ENCODE assay signal across 8 mouse cellular contexts in the genomic region with DNA sequence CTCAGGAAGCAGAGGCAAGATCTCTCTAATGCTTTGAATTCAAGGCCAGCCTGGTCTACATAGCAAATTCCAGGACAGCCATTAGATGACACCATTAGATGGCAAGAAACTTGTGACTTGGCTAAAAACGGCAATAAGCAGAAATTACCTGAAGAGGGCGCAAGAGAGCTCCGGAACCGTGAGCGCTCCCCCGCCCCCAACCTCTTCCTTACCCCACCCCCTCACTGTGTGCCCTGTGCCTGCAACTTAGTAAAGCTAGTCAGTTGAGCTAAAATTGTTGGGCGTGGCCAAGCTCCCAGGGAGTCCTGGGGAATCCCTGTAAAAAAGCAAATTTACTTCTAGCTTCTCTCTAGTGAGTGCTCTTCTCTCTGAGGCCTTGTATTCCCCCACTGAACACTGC. TPM values are rescaled to one million over a fixed set of nuclear protein-coding genes. Genes with fewer than 3 reads are reported as not detected.
DNase-seq lines count a peak whose midpoint lies in the region; ATAC-seq and TF ChIP-seq lines count a peak whose summit lies in the region.

No protein-coding gene starts in this region.

- peak overlapping the region; percentile 14; the same call in 1 of the 2 replicates for H3K4me2 ChIP-seq in liver, embryonic 12.5 days
- H3K4me2 ChIP-seq in neural tube, embryonic 11.5 days (ENCODE audit: low read depth) = no peak overlapping the region

- 8% methylated on average over 7 of the region's 7 CpGs for WGBS in liver, embryonic 12.5 days (ENCODE audit: insufficient replicate concordance)
- 7% methylated on average over 6 of the region's 7 CpGs for WGBS in neural tube, embryonic 11.5 days

- H3K27me3 ChIP-seq in liver, embryonic 12.5 days (replicated peaks) = no peaks in the 10 kb centered on the region
- 0 out of 2 replicates have a peak, but pooled peaks cover 4% of the 10 kb centered on the region for H3K27me3 ChIP-seq in neural tube, embryonic 11.5 days (ENCODE audit: control insufficient read depth, insufficient read depth, low read length)

- TF ChIP-seq CTCF in brain, embryonic 14.5 days (IDR thresholded peaks at IDR 0.05; ENCODE audit: borderline replicate concordance, extremely low read depth, insufficient read depth, insufficient read length) = peak; percentile 32; the same call in 1 of the 2 replicates

- H3K9me3 ChIP-seq in liver, embryonic 12.5 days (replicated peaks) = no peaks in the 10 kb centered on the region
- no peaks in the 10 kb centered on the region for H3K9me3 ChIP-seq in neural tube, embryonic 11.5 days (ENCODE audit: control insufficient read depth, low read length)

- peaks cover 39% of the 10 kb centered on the region for H3K4me1 ChIP-seq in liver, embryonic 12.5 days
- H3K4me1 ChIP-seq in neural tube, embryonic 11.5 days (ENCODE audit: control insufficient read depth, insufficient read depth, low read length) = no peaks in the 10 kb centered on the region

- no peak overlapping the region for H3K9ac ChIP-seq in liver, embryonic 12.5 days
- no peak overlapping the region for H3K9ac ChIP-seq in neural tube, embryonic 11.5 days (ENCODE audit: low read length)

- no peak for TF ChIP-seq POLR2A in brain, embryonic 14.5 days (IDR thresholded peaks at IDR 0.05; ENCODE audit: borderline replicate concordance, extremely low read depth, insufficient read depth, insufficient read length, poor library complexity, severe bottlenecking)

- H3K27ac ChIP-seq in liver, embryonic 12.5 days = no peak overlapping the region
- H3K27ac ChIP-seq in neural tube, embryonic 11.5 days (ENCODE audit: low read depth, low read length) = no peak overlapping the region

- no peak overlapping the region for H3K4me3 ChIP-seq in liver, embryonic 12.5 days
- H3K4me3 ChIP-seq in neural tube, embryonic 11.5 days (ENCODE audit: low read depth, low read length) = no peak overlapping the region

- no peaks in the 10 kb centered on the region for H3K36me3 ChIP-seq in liver, embryonic 12.5 days
- no peaks in the 10 kb centered on the region for H3K36me3 ChIP-seq in neural tube, embryonic 11.5 days (ENCODE audit: control insufficient read depth, insufficient read depth, low read length)

- peak; percentile 26 for DNase-seq in right cerebral cortex, adult 18-20 months
- DNase-seq in right cerebral cortex, postnatal 36 days (ENCODE audit: low spot score in 2 of 2) = no peak
- peak; percentile 55 for DNase-seq in brain, embryonic 14.5 days (ENCODE audit: low read depth)
- DNase-seq in forelimb bud, embryonic 11.5 days (ENCODE audit: low read depth, low spot score) = peak; percentile 61
- peak; percentile 65 for DNase-seq in kidney, adult 18-20 months
- DNase-seq in neural tube, embryonic 11.5 days (ENCODE audit: low spot score) = peak; percentile 53
- peak; percentile 76 for DNase-seq in thymus, postnatal 25 days

- peak; percentile 59 for ATAC-seq in liver, embryonic 12.5 days
- 0 out of 2 replicates have a peak, but pooled peaks have one; percentile 45 for ATAC-seq in neural tube, embryonic 11.5 days (ENCODE audit: insufficient read depth, low FRiP score, low TSS enrichment)

RNA-seq across cellular contexts. Expression of gene Prps1, which starts 47.5 kb away (rescaled TPM):
- polyA plus RNA-seq in brain, embryonic 14.5 days (2012; rRNA removed) = 33.1 and 41.8 TPM in 2 replicates
- polyA plus RNA-seq in liver, embryonic 12.5 days (2016; fragmentation: Nextera tagmentation; extraction: Ambion mirVana) = 57.6 and 61.0 TPM in 2 replicates
- 82.4 and 83.8 TPM in 2 replicates for polyA plus RNA-seq in neural tube, embryonic 11.5 days (2014; fragmentation: Nextera tagmentation; extraction: Ambion mirVana)

Comparison
In these comparisons a context has a peak if more than half of its experiments do, and no peak if none do; other contexts are left out.
1. DNase-seq: peak in right cerebral cortex, adult 18-20 months (single experiment), brain, embryonic 14.5 days (single experiment), forelimb bud, embryonic 11.5 days (single experiment), kidney, adult 18-20 months (single experiment), neural tube, embryonic 11.5 days (single experiment) and thymus, postnatal 25 days (single experiment); none in right cerebral cortex, postnatal 36 days (0 of 2).